Mouse (Mus musculus) cerebral cortex, adult 2 months (tissue): ENCODE data around the gene Tgif1.

ENCODE experiments used
- WGBS: fragments of 180-500 bp; shearing (Covaris S2); methylation state at CpG from one replicate; pipeline ENCODE4 v1.1.7; 2018; 5-methylcytosine and 5-hydroxymethylcytosine counted together

The Tgif1 gene

DNA sequence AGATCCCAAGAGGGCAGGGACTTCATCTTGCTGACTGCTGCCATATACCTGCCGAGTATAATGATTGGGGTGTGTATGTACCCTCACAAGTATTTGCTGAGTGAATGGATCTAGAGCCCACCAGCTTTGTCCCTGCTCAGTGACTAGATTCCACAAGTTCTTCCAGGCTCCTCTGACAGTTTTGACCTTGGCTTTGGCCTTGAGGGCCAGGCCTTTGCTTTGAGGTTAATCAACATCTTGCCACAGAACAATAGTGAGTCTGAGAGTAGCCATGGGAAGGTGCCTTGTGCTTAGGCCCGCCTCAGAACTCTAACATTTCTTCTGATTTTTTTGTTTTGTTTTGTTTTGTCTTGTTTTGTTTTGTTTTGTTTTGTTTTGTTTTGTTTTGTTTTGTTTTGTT, 46.7 kb downstream of the Tgif1 start:
- 94% methylated on average over 2 of the region's 2 CpGs for WGBS

DNA sequence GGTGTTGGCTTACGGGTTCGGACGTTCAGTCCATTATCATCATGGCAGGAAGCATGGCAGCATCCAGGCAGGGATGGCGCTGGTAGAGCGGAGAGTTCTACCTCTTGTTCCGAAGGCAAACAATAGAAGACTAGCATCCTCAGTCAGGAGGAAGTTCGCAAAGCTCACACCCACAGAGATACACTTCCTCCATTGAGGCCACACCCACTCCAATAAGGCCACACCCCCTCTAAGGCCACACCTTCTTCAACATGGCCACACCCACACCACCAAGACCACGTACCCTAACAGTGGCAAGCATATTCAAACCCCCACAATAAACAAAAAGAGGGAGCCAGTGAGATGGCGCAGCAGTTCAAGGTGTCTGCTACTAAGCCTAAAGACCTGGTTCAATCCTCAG, 47.5 kb downstream of the Tgif1 start:
- 96% methylated on average over 9 of the region's 9 CpGs for WGBS

DNA sequence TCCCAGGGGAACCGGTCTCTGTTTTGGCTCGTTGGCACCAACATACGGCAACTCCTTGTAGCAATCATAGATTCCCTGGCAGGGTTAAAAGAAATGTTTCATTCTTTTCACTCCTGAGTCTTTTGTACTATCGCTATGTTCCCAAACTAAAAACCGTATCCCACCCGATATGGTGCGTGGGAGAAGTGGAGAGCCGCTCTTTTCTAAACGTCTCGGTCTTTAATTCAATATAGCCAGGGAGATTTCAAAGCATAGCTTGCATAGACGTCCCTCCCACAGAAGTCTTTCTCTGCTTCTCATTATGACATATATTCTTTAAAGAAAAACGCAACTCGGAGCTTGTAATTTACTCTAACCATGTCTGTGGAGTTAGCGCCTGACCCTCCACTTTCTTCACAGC, 51.3 kb downstream of the Tgif1 start:
- 48% methylated on average over 14 of the region's 14 CpGs for WGBS

DNA sequence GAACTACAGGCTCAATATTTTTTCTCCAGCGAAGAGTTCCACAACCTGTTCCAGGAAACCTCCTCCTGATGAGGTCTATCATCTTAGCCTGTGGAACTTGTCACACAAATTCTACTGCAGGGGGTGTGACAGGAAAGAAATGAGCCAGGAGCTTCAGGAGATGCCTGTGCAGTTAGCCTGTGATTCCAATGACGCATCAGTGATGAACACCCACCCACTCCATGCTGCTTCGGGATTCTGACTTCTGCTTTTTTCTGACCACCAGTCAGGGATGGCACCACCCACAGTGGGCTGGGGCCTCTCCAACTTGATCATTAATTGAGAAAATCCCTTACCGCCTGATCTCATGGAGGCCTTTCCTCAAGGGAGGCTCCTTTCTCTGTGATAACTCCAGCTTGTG, 54.1 kb downstream of the Tgif1 start:
- 43% methylated on average over 4 of the region's 4 CpGs for WGBS

DNA sequence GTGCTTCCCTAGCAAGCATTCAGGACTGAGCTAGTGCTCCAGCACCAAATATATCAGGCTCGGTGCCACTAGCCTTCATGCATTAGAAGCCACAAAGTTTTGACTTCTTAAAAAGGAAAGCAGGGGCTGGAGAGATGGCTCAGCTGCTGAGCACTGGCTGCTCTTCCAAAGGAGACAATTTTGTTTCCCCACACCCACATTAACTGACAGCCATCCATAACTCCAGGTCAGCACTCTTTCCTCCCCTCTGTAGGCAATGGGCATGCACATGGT, 55.6 kb downstream of the Tgif1 start:
- WGBS = 46% methylated on average over 1 of the region's 1 CpGs

DNA sequence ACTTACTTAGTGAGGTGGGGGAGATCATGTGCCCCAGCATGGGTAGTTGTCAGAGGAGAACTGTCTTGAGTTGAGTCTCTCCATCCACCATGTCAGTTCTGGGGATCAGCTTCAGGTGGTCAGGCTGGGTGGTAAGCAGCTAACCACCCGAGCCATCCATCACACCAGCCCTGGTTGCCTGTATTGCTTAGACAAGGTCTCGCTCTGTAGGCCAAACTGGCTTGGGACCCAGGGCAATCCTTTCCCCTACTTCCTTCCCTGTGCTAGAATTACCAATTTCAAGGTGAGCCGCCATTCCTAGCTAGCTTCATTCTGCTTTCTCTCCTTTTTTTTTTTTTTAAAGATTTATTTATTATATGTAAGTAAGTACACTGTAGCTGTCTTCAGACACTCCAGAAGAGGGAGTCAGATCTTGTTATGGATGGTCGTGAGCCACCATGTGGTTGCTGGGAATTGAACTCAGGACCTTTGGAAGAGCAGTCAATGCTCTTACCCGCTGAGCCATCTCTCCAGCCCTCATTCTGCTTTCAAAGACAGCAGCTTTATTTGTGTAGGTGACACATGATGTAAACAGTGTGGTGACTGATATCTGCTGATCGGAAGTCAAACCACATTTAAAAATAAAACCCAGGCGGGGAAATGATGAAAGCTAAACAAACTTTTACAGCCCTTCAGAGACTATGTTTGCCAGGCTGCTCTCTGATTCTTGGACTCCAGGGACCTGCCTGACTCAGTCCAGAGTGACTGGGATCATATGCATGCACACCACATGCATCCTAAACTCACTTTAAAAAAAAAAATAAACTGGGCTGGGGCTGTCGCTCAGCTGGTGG, 56.2 kb downstream of the Tgif1 start:
- WGBS = 76% methylated on average over 8 of the region's 8 CpGs

DNA sequence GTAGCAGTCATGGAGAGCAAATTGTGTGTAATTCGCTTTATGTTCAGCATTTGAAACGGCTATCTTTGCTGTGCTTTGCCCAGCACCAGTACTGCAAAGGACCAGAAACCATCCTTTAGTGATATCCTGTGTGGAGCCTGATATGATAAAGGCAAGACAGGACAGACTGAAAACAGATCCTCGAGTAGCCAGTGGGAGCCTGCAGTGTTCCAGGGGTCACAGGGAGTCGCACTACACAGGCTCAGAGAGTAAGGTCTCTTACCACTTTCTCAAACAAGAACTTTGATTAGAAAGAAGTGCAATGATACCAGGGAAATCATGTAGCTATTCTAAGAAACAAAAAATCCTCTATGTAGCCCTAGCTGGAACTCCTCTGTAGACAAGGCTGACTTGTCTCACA, 58.1 kb downstream of the Tgif1 start:
- 71% methylated on average over 4 of the region's 4 CpGs for WGBS

DNA sequence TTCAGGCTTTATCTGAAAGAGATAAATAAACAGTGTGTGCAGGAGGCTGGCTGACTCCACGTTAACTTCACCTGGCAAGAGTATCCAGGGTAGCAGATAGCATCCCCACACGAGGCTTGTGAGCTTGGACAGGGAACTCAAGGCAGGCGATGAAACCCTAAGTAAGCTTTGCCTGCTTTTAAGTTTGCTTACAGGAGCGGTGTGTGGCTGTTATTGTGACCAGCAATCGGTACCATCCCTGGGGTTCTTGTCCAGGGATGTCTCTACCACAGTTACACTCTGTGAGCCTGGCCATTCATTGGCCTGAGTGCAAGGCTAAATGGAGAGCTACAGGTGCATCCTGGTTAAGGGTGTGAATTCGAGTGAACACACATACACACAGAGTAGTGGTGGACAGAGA, 58.6 kb downstream of the Tgif1 start:
- 43% methylated on average over 6 of the region's 6 CpGs for WGBS

DNA sequence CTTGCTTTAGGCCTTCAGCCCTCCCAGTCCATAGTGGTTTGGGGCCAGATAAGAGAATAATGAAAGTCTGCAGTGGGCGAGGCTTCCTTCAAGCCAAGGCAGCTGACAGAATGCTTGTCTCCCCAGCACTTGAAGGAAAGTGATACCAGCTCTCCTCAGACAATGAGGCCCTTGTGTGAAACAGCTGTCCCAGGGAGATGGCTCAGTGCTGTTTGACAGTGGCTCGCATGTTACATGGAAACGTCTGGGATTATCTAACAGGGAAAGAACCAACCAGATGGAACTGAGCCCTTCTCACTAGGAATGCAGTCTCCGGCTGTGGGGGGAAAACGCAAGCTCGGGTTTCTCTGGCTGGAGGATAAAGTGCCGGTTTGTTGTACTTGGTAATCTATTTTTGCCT, 59.1 kb downstream of the Tgif1 start:
- WGBS = 18% methylated on average over 7 of the region's 7 CpGs
